Mouse (Mus musculus) cerebellum, adult 9-11 months (tissue): ENCODE data around the gene Wdr70.

Experiments
- DNase-seq: peaks from one replicate; pipeline ENCODE4 v3.0.0; 2022

The Wdr70 gene

GRCm38 (mm10) chr15:8027503-8027902 is 71.5 kb downstream of the Wdr70 start:
- no peak for DNase-seq

- no peak for DNase-seq
Observed at GRCm38 (mm10) chr15:8011418-8011817, 87.6 kb downstream of the Wdr70 start.

GRCm38 (mm10) chr15:8007413-8007812 is 91.6 kb downstream of the Wdr70 start:
- no peak for DNase-seq

GRCm38 (mm10) chr15:8006056-8006455 is 93.0 kb downstream of the Wdr70 start:
- no peak for DNase-seq

GRCm38 (mm10) chr15:8005506-8005905 is 93.5 kb downstream of the Wdr70 start:
- peak; percentile 54 for DNase-seq

GRCm38 (mm10) chr15:8003789-8004188 is 95.2 kb downstream of the Wdr70 start:
- no peak for DNase-seq

GRCm38 (mm10) chr15:7998843-7999546 is 100.0 kb downstream of the Wdr70 start:
- DNase-seq: peak; percentile 44

- no peak for DNase-seq
Observed at GRCm38 (mm10) chr15:7998095-7998494, 100.9 kb downstream of the Wdr70 start.

GRCm38 (mm10) chr15:7993721-7994120 is 105.3 kb downstream of the Wdr70 start:
- no peak for DNase-seq

GRCm38 (mm10) chr15:7990101-7990500 is 108.9 kb downstream of the Wdr70 start:
- DNase-seq: no peak

- DNase-seq: no peak
Observed at GRCm38 (mm10) chr15:7987374-7987773, 111.6 kb downstream of the Wdr70 start.

GRCm38 (mm10) chr15:7986274-7986673 is 112.7 kb downstream of the Wdr70 start:
- no peak for DNase-seq

GRCm38 (mm10) chr15:7978640-7979039 is 120.4 kb downstream of the Wdr70 start:
- DNase-seq: no peak

GRCm38 (mm10) chr15:7976775-7977174 is 122.2 kb downstream of the Wdr70 start:
- no peak for DNase-seq

GRCm38 (mm10) chr15:7974368-7974767 is 124.6 kb downstream of the Wdr70 start:
- DNase-seq: no peak

- DNase-seq: no peak
Observed at GRCm38 (mm10) chr15:7972528-7972927, 126.5 kb downstream of the Wdr70 start.

GRCm38 (mm10) chr15:7962786-7963185 is 136.2 kb downstream of the Wdr70 start:
- DNase-seq: no peak

GRCm38 (mm10) chr15:7961489-7961888 is 137.5 kb downstream of the Wdr70 start:
- no peak for DNase-seq

GRCm38 (mm10) chr15:7956899-7957298 is 142.1 kb downstream of the Wdr70 start:
- no peak for DNase-seq

- no peak for DNase-seq
Observed at GRCm38 (mm10) chr15:7950561-7950960, 148.4 kb downstream of the Wdr70 start.

GRCm38 (mm10) chr15:7941690-7942089 is 157.3 kb downstream of the Wdr70 start:
- no peak for DNase-seq

GRCm38 (mm10) chr15:7935571-7936165 is 163.3 kb downstream of the Wdr70 start:
- DNase-seq: no peak

- DNase-seq: no peak
Observed at GRCm38 (mm10) chr15:7934580-7934979, 164.4 kb downstream of the Wdr70 start.

- DNase-seq: no peak
Observed at GRCm38 (mm10) chr15:7934105-7934504, 164.9 kb downstream of the Wdr70 start.

GRCm38 (mm10) chr15:7931605-7932008 is 167.4 kb downstream of the Wdr70 start:
- DNase-seq: no peak
